Mouse (Mus musculus) spleen, postnatal 14 days (tissue): ENCODE data around the gene Kif1c.

Source experiments
- DNase-seq, 2 experiments: peaks; one replicate each; pipeline ENCODE4 v3.0.0; 2021 to 2022; ENCODE audit warnings: low spot score in 2 of 2

Kif1c gene

DNA sequence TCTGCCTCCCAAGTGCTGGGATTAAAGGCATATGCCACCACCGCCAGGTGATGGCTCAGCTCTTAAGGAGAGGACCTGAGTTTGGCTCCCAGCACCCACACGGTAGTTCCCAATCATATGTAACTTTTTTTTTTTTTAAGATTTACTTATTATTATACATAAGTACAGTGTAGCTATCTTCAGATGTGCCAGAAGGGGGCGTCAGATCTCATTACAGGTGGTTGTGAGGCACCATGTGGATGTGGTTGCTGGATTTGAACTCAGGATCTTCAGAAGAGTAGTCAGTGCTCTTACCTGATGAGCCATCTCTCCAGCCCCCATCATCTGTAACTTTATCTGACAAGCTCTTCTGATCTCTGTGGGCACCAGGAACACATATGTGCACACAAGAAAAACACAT lies 3.0 kb upstream of the Kif1c start:
- DNase-seq: no peak

DNA sequence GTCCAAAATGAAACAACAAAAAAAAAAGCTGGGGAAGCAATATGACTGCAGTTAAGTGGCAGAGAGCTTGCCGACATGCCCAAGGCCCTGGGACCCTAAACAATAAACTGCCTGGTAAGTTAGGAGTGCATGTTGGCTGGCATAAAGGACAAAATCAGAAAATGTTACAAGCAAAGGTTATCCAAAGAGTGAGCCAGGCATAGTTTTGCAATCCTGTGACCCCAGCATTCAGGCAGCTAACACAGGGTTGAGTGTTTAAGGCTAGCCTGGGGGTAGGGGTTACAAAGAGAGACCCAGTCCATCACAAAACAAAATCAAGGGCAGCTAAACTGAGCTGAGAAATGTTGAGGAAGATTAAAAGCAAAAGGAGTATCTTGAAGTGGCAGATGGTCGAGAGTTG lies 1.3 kb upstream of the Kif1c start:
- DNase-seq: no peak

DNA sequence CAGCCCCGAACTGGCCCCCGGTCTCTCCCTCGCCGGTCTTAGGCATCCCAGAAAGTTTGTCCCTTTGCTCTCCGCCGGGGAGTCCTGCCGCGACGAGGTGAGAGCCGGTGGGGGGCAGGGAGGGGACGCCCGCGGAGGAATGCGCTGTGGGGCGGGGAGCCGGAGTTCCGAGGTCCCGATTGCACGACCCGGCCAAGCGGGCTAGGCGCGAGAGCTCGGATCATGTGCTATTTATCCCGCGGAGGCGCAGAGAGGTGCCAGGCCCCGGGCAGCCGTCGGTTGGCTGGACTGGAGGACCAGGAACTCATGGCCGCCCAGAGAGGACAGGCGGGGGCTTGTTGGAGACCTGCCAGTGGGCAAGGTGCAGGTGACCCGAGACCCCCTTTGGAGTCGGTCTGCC lies 265 bp downstream of the Kif1c start:
- peak; percentile 39 to 51 for DNase-seq

DNA sequence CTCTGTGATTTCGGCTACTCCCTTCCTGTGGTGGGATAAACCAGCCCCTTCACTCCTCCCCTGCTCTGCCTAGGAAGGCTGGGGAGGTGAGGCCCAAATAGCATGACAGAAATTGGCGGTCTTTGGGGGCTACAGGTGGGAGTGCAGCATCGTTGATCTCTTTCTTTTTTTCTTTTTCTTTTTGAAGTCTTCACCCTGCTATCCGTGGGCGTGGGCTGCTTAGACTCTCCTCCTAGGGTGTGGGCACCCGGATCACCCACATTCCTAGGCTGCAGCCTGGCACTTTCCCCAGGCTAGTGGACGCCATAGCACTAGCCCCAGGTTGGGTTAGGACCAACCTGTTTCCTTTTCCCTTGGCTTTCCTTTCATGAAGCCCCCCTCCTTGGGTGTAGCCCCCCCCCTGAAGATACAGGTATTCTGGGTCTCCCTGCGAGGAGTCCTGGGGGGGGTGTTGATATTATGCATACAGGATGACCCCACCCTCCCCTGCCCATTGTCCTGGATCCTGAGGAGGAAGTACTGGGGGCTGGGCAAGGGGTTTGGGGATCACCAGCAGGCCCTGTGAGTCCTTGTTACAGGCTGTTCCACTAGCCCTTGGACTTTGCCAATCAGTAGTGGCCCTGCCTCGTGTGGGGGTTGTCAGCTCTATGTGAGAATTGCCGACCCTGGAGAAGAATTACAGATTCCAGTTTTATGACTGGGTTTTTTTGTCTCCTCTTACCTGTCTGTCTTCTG lies 1.0 kb downstream of the Kif1c start:
- DNase-seq: no peak

DNA sequence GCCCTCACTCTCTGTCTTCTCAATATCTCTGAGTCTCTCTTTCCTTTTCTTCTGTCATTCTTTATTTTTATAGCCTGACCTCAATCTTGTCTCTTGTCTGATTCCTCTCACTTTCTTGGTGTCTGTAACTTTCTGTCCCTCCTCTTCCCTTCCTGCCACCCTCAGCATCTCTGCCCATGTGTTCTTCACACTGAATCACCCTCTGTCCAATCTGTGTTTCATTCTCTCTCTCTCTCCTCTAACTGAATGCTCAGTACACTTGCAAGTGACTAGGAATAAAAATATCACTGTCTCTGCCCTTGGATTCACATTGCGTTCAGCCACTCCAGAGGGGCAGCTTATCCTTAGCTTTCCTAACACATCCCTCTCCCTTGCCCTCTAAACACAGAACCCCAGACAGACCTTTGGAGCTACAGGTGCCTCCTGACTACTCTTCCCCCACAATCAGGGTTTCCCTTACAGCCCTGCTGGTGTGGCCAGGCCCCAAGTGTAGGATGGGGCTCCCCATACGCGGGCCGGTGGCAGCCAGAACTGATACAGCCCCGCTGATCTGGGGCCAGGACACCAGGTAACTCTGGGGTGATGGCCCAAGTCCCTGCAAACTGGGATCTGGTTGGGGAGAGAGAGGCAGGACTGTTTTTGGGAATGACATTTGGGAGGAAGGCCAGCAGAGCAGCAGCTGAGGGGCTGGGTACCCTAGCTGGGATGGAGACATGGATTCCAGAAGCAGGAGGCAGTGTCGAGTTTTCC lies 1.8 kb downstream of the Kif1c start:
- no peak for DNase-seq

DNA sequence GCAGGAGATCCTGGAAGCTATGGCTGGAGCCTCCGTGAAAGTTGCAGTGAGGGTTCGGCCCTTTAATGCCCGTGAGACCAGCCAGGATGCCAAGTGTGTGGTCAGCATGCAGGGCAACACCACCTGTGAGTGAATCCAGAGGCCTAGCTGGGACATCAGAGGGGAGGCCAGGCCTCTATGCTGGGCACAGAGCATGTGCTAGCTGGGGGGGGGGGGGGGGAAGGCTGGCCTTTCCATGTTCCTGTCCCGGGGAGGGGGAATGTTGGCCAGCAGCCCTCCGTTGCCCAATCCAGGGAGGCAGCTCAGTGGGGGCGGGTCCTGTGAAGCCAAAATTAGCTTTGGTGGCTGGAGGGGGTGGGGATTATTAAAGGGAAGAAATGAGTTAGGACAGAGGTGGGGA lies 2.4 kb downstream of the Kif1c start:
- DNase-seq: no peak

DNA sequence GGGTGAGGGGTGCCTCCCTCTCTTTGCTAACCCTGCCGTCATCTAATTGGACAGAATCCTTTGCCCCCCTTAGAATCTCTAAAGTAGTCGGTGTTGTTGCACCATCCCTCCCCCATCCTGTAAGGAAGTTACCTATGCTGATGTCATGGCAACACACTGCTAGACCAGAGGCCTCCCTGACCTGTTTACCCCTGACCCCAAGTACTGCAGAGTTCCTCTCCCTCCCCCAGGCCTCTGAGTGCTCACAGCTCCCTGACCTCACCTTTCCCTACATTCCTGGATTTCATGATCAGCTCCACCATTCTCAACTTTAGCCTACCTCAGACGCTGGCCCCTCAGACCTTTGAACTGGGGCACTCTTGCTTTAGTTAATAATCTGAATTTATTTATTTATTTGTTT lies 5.8 kb downstream of the Kif1c start:
- DNase-seq: no peak

DNA sequence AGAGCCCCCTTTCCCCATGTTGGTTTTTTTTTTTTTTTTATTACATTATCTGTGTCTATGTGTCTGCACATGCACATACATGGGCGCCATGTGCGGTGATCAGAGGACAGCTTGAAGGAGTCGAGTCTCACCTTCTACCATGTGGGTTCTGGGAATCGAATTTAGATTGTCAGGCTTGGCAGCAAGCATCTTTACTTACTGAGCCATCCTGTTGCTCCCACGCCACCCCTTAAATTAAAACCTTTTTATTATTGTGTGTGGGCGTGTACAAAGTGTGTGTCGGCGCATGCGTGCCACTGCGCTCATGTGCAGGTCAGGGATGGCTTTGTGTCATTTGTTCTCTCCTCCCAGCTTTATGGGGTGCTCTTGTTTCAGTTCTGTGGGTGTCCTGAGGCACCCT lies 10.7 kb downstream of the Kif1c start:
- no peak for DNase-seq

DNA sequence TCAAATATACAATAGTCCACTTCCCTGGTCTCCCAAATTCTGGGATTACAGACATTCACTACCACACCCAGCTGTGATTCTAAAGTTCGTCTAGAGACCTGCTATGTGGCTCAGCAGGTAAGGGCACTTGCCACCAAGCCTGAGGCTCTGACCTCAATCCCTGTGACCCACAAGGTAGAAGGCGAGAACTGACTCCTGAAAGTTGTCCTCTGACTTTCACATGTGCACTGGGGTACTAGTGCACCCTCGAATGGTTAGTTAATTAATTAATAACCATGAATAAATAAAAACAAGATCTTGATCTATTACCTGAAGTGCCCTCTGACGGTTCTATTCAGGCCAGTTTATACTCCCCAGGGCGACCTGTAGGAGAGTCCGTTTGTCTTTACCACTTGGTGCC lies 12.9 kb downstream of the Kif1c start:
- DNase-seq: no peak

DNA sequence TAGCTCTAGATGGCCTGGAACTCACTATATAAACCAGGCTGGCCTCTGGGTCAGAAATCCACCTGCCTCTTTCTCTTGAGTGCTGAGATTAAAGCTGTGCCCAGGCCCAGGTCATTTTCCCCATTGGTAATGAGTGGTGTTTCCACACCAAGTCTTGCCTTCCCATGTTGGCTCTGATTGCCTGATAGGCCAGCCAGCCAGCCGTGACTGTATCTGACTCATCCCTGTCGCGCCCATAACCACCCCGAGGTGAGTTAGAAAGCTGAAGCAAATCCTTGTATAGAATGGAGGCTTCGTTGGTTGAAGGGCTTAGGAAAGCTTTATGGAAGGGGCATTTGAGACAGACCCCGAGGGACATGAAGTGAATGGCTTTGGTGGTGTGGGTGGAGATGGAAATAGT lies 15.5 kb downstream of the Kif1c start:
- no peak for DNase-seq

DNA sequence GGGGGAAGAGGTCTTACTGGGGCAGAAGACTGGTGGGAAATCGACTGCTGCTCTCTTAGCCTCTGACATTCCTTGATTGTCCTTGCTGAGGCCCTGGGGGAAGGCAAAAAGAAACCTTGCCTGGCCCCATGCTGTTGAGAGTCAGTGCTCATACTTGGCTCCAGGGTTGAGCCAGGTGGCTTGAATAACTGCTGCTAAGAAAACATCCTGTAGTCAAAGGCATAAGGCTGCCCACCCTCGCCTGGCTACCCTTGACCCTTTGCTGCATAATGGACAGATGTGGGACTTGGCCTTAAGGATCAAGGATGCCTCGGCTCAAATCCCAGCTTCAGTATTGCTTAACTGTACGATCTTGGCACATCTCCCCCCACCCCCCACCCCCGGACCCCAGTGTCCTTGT lies 18.1 kb downstream of the Kif1c start:
- DNase-seq: no peak

DNA sequence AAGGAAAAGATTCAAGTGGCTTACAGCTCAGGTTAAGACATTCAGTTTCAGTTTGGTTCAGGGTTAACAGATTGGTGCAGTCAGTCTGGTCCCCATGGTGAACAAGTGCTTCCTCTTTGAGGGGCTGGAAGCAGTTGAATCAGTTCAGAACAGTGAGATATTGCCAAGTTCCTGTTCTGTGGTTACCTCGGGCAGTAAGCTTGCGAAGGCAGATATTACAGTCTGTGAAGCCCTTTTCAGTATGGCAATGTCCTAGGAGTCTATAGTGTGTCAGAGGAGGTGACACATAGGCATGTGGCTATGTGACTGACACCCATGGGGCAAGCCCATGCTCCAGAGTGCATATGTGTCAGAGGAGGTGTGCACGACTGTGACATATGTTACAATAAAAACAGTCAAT lies 20.2 kb downstream of the Kif1c start:
- no peak for DNase-seq

DNA sequence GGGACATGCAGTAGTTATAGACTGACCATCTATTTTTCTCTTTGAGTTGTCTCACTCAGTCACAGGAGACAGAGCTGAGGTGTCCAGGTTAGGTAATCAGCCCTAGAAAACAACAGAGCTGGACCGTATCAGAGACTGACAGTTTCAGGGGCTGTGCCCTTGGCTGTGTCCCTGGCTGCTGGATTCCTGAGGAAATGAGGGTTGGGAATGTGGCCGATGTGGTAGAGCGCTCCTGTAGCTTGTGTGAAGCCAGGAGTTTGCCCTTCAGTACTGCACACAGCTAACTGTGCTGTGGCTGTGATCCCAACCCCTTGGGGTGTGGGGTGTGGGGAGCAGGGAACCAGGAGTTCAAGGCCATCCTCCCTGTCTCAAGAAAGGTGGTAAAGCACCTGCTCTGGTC lies 20.7 kb downstream of the Kif1c start:
- no peak for DNase-seq

DNA sequence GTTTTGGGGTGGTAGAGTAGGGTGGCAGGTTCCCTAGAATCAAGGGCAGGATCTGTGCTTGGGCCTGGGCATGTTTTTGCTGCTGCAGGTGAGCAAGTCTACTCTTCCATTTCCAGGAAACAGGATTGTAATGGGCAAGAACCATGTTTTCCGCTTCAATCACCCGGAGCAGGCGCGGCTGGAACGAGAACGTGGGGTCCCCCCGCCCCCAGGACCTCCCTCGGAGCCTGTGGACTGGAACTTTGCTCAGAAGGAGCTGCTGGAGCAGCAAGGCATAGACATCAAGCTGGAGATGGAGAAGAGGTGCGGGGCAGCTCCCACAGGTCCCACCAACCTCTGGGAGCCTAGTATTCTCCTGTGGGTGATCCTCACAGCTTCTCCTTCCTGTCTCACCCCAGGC lies 24.4 kb downstream of the Kif1c start:
- no peak for DNase-seq

DNA sequence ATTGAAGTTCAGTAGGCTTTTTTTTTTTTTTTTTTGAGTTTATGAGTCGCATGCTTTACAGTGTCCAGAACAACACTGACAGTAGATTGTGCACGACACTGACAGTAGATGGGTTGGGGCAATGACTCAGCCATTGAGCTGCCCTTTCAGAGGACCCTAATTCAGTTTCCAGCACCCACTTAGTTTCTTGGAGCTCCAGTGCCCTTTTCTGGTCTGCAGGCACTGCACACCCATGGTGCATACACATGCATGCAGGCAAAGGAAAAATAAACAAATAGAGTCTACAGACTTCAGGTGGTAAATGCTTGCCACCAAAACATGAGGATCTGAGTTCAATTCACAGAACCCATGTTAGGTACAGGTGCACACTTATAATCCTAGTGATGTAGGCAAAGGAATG lies 26.2 kb downstream of the Kif1c start:
- DNase-seq: no peak

DNA sequence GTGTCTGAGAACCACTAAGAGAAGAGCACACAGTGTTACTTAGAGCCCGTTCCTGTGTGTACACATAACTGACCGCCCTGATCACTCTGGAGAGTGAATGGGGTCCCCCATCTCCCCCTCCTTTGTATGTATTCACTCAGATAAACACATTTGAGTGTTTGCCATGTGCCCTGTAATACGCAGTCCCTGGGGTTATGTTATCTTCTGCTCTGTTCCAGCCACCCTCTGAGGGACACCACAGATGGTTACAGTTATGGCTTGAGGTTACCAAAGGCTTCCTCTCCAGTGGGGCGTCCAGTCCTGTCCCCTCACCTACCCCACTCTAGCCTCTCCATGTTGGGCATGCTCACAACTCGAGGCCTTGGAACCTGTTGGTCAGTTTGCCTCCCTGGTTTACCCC lies 27.0 kb downstream of the Kif1c start:
- no peak for DNase-seq

DNA sequence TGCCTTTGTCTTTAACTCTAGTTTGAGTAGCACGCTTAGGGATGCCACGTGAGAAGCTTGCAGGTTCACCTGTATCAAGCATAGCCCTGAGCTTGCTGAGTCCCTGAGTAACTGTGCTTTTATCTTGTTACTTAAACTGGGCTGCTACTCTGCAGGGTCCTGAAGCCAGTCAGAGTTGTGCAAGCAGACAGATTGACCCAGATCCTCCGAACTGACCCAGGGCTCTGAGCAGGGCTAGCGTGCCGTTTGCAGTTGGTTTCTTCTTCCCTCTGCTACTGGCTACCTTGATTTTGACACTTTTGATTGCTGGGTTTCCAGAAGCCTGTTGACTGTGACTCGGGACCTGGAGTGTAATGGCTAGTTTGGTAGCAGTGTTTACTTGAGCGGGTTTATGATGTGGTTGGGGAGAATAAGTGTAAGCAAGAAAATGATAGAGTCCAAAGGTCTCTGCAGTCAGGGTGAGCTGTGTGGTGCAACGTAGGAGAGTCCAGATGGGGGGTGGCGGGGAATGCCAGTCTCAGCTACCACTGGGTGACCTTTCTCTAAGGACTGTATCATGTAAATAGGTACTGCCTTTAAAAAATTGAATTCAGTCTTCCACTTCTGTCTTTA lies 30.2 kb downstream of the Kif1c start:
- DNase-seq: no peak

DNA sequence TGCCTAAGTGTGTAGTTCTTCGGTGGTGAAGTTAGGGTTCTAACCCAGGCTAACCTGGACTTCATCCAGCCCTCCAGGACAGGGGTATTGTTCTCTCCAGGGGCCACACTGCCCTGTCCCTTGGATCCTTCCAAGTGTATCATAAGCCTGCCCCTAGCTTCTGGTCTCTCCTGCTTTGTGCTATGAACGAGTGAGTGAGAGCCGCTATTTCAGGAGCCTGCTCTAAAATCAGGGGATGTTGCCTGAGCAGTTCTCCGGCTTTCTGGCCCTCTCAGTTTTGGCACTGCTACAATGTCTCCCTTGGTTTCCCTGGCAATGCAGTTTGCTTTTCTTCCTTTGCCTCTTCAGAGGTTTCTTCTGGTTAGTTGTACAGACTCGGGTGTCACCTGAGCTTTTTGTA lies 30.8 kb downstream of the Kif1c start:
- DNase-seq: no peak

DNA sequence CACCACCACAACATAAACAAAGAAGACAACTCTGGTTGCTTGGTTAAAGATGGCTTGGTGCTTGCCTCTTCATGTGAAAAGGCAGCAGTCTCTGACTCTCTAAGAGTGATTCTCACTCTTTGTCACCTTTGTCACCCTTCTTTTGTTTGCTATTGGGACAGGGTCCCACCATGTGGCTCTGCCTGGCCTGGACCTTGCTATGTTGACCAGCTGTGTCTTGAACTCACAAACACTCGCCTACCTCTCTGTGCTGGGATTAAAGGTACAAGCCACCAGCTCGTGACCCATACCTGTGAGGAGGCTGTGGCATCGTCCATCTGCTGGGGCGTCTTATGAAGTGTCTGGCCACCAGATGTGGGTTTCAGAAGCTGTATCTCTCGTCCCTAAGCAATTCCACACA lies 32.9 kb downstream of the Kif1c start:
- no peak for DNase-seq

DNA sequence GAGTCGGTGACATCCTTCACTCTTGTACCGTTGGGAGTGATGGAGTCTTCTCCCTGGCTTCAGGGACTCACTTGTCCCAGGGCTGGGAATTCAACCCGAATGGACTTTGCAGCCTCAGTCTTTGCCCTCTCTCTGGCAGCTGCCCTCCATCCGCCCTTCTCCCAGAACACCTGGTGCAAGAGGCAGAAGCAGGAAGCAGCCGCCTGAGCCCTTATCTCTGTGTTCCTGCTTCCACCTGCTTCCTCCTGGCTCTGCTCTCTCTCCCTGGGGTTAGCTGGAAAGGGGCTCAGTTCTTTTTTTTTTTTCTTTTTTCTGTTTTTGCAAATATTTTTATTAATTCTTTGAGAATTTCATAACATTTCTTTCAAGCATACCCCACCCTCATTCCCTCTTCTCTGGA lies 37.4 kb downstream of the Kif1c start:
- DNase-seq: no peak

DNA sequence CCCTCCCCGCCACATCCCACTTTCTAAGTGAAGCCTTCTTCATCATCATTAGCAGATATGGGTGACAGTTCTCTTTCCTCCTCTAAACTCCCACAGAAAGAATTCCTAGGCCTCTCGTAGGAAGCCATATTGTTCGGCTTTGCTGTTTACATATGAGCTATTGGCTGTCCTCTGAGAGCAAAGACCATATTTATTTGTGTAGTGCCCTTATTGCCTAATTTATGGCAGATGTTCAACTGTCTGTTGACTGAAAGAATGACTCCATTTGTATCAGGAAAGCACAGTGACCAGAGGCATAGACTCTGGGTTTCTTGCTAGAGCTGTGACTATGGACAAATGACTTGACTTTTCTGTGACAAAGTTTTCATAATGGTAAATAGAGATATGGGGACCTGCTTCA lies 41.3 kb downstream of the Kif1c start:
- DNase-seq: no peak

DNA sequence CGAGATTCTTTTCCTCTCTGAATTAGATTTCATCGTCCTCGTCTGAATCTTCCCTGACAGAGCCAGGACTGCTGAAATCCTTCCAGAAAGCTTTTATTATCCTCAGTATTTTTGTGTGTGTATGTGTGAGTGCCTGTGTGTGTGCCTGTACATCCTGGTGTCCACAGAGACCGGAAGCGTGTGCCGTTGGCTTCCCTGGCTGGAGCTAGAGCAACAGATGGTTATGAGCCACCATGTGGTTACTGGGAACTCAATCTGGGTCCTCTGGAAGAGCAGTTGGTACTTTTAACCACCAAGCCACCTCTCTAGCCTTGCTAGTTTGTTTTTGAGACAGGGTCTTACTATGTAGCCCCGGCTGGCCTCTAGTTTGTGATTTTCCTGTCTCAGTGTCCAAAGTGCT lies 41.8 kb downstream of the Kif1c start:
- no peak for DNase-seq
